Mouse (Mus musculus): ENCODE measurements around the gene Morn4. TPM values are rescaled to one million over a fixed set of nuclear protein-coding genes. Genes with fewer than 3 reads are reported as not detected.

Gene Morn4
- 15.4 and 16.5 TPM in 2 replicates for polyA plus RNA-seq (2015; fragmentation: Nextera tagmentation; extraction: Ambion mirVana)

DNA sequence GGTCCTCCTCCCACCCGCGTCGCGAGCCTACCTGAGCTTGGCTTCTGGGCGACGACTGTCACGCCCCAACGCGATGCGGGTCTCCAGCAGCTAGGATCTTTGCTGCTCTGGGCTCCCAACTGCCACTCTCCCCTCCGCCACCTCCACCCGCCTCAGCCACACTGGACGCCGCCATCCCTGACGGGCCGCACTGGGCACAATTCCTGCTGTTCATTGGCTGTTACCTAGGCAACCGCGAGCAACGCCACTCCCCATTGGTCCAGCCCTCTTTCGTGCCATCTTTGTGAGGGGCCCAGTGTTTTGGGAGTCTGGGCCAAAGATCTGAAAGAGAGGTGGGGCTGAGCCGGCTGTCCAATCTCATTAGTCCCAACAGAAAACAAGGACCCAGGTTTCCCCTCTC lies at the start of gene Morn4:
Morn4 (minus strand) TSS at position 192 of the 400 bp plus-strand sequence.
- H3K27ac ChIP-seq, result no peak within 1 kb of the TSS
- H3K4me3 ChIP-seq (replicated peaks), result peak within 1 kb of the TSS; percentile 63
- H3K4me2 ChIP-seq (replicated peaks), result peak within 1 kb of the TSS; percentile 88
- peak within 1 kb of the TSS; percentile 51 for H3K9ac ChIP-seq
- H3K36me3 ChIP-seq, result no peaks in the 10 kb centered on the region
- no peaks in the 10 kb centered on the region for H3K9me3 ChIP-seq
- ATAC-seq, result peak; percentile 42
- under 1% methylated on average over 21 of the region's 21 CpGs for WGBS
- H3K4me1 ChIP-seq (replicated peaks), result peaks cover 11% of the 10 kb centered on the region
- H3K27me3 ChIP-seq (replicated peaks), result no peaks in the 10 kb centered on the region

DNA sequence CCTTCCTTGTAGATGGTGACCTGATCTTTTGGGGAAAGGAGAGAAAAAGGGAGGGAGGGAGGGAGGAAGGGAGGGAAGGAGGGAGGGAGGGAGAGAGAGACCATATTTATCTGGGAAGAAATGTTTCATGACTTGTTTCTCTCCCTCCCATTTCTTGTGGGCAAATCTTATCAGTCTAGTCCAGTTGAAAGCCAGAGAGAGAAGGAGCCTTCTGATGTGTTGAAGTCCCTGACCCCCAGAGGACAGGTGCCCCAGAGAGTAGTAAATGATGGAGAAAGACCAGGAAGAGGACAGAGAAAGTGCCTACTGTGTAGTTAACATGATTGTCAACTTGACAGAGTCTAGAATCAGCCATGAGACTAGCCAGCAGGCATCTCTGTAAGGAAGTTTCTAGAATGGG lies 48.9 kb upstream of the Morn4 start:
- no peaks in the 10 kb centered on the region for H3K9me3 ChIP-seq
- H3K4me3 ChIP-seq (replicated peaks), result no peak overlapping the region
- no peak overlapping the region for H3K4me2 ChIP-seq (replicated peaks)
- H3K27me3 ChIP-seq (replicated peaks), result no peaks in the 10 kb centered on the region
- peaks cover 5% of the 10 kb centered on the region; the same call in 1 of the 2 replicates for H3K4me1 ChIP-seq (replicated peaks)
- no peak overlapping the region for H3K27ac ChIP-seq
- H3K36me3 ChIP-seq, result no peaks in the 10 kb centered on the region
- no peak overlapping the region for H3K9ac ChIP-seq
- no peak for ATAC-seq

DNA sequence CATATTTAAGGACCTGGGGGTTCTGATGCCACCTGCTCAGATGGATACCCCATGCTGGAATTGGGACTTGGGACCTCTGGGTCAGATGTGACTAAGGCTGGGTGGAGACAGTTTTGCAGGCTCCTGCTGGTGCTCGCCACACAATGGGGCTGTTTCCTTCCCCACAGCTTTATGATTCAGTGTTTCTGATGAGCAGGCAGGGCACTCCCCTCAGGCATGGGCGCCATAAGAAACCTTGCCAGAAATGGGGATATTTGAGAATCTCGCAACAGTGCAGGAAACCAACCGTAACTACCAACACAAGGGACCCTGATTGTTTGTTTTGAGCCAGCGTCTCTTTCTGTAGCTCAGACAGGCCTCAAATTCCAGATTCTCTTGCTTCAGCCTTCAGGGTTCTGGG lies 44.9 kb upstream of the Morn4 start:
- H3K27ac ChIP-seq, result no peak overlapping the region
- no peaks in the 10 kb centered on the region for H3K27me3 ChIP-seq (replicated peaks)
- no peak for ATAC-seq
- 77% methylated on average over 5 of the region's 5 CpGs for WGBS
- H3K4me1 ChIP-seq (replicated peaks), result peaks cover 23% of the 10 kb centered on the region; the same call in 1 of the 2 replicates
- H3K36me3 ChIP-seq, result no peaks in the 10 kb centered on the region
- no peaks in the 10 kb centered on the region for H3K9me3 ChIP-seq
- no peak overlapping the region for H3K4me3 ChIP-seq (replicated peaks)
- no peak overlapping the region for H3K9ac ChIP-seq
- H3K4me2 ChIP-seq (replicated peaks), result no peak overlapping the region

DNA sequence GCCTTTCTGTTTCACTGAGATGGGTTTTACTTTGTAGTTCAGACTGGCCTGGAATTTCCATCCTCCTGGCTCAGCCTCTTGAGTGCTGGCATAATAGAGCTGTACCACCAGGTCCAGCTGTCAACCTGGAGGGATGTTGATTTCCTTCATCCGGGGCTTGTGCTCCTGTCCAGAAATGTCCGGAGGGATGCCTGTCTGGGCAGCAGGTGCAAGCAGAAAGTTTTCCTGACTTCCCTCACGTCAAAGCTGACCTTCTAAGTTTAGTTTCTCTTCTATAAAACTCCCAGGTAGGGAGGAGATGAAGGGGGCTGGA lies 44.1 kb upstream of the Morn4 start:
- Histone ChIP-seq H3K4me1 (replicated peaks) (peaks cover 23% of the 10 kb centered on the region; the same call in 1 of the 2 replicates), H3K27ac (no peak overlapping the region), H3K27me3 (replicated peaks) (no peaks in the 10 kb centered on the region), H3K4me2 (replicated peaks) (no peak overlapping the region), H3K9me3 (no peaks in the 10 kb centered on the region), H3K9ac (no peak overlapping the region), H3K36me3 (no peaks in the 10 kb centered on the region), H3K4me3 (replicated peaks) (no peak overlapping the region)
- no peak for ATAC-seq
- 64% methylated on average over 3 of the region's 3 CpGs for WGBS

DNA sequence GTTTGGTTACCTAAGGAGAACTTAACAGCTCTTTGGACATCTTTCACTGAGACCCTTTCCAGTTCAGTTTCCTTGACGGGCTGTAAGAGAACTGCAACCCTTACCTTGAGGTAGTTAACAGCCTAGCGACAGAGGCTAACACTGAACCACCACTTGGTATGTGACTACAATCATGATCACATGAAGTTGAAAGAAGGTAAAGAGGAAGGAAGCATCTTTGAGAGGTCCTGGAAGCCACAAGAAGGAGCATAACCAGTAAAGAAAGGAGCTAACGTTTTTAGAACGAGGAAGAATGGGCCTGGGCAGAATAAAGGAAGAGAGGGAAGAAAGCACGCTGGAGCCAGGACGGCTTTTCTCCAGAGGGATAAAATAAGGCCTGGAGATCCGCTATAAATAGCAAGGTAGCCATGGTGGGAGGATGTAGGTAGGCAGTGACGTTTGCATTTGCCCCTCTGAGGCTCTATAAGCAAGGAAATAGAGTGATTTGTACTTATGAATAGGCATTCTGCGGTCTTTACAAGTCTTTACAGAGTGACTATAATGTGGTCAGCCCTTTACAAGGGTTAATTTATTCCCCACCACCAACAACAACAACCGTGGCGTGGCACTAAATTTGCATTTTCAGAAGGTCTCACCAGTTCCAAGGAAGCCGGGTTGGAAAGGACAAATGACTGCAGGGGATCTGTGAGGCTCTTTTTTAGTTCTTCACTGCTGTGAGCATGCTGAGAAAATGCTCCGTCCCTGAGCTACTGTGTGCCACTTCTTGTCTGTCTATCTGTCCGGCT lies 43.5 kb upstream of the Morn4 start:
- Histone ChIP-seq H3K4me1 (replicated peaks) (peaks cover 23% of the 10 kb centered on the region; the same call in 1 of the 2 replicates), H3K9me3 (no peaks in the 10 kb centered on the region), H3K27ac (peak overlapping the region; percentile 72), H3K4me2 (replicated peaks) (peak overlapping the region; percentile 88), H3K36me3 (peaks cover 2% of the 10 kb centered on the region; the same call in 1 of the 2 replicates), H3K27me3 (replicated peaks) (no peaks in the 10 kb centered on the region), H3K4me3 (replicated peaks) (peak overlapping the region; percentile 62), H3K9ac (peak overlapping the region; percentile 74; the same call in 1 of the 2 replicates)
- 44% methylated on average over 14 of the region's 14 CpGs for WGBS
- peak; percentile 13 for ATAC-seq

DNA sequence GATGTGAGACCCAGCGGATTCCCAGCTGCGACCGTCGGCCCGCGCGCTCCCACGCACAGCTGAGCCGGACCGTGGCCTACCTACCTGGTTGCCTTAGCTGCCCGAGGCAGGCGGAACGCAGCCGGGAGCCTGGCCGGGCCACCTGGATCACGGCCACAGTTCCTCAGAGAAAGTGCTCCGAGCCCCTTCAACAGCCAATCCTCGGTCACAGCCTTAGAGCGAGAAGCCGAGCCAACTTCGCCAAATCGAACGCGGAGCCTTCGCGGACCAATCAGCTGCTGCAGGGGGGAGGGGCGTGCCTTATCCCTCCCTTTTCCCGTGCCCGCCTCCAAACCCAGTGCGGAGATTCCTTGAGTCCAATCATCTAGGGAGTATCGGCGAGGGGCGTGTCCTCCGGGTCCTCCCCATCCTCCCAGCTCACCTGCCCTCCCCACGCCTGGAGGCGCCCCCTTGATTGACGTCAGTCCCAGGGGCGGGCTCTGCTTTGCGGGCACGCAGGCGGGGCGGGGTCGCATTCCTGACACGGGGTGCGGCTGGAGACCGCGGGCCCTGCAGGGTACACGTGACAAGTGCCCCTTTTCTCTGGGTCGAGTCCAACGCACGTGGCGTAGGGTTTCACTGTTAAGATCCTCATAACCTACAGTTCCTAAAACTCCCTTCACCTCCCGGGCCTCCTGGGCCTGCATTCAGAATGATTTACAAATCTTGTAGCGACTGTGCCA lies 42.8 kb upstream of the Morn4 start, which contains the start of gene Avpi1:
Avpi1 (minus strand) TSS at position 273 of the 722 bp plus-strand sequence.
- WGBS, result under 1% methylated on average over 54 of the region's 54 CpGs
- H3K4me3 ChIP-seq (replicated peaks), result peak within 1 kb of the TSS; percentile 62
- peak within 1 kb of the TSS; percentile 91 for H3K27ac ChIP-seq
- H3K9me3 ChIP-seq, result no peaks in the 10 kb centered on the region
- peaks cover 4% of the 10 kb centered on the region; the same call in 1 of the 2 replicates for H3K36me3 ChIP-seq
- H3K9ac ChIP-seq, result peak within 1 kb of the TSS; percentile 74
- peak; percentile 98 for ATAC-seq
- peaks cover 23% of the 10 kb centered on the region; the same call in 1 of the 2 replicates for H3K4me1 ChIP-seq (replicated peaks)
- no peaks in the 10 kb centered on the region for H3K27me3 ChIP-seq (replicated peaks)
- H3K4me2 ChIP-seq (replicated peaks), result peak within 1 kb of the TSS; percentile 88

DNA sequence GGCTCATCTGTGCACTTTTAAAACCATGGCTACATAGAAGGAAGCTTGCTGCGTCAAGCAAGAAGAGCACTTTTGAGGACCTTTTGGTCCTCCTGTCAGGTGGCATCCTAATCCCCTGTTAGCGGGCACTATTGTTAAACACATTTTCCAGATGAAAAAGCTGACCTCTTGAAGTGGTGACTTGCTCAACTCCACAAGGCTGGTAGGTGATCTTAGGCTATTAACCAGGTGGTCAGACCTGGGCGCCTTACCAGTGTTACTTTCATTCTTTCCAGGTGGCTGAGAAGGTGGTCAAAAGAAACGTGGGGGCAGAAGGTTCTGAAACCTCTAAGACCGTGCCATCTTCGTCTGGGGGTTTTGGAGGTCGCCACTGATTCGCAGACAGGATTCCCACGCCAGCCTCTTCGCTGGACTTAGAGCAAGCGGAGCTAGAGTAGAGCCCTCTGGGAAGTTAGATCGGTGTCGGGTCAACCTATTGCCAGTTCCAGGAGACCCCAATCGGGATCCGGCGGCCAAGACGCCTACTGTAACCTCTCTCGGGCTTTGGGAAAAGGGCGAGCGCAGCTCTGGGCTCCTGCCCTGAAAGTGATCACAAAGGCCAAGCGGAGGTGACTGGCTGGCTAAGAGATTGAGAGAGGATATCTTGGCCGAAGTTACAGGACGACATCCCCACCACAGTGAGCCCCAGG lies 42.0 kb upstream of the Morn4 start:
- Histone ChIP-seq H3K27me3 (replicated peaks) (no peaks in the 10 kb centered on the region), H3K36me3 (peaks cover 9% of the 10 kb centered on the region), H3K9ac (peak overlapping the region; percentile 74), H3K4me2 (replicated peaks) (peak overlapping the region; percentile 88), H3K9me3 (no peaks in the 10 kb centered on the region), H3K4me3 (replicated peaks) (peak overlapping the region; percentile 62), H3K27ac (peak overlapping the region; percentile 91), H3K4me1 (replicated peaks) (peaks cover 23% of the 10 kb centered on the region; the same call in 1 of the 2 replicates)
- 5% methylated on average over 23 of the region's 23 CpGs for WGBS
- no peak for ATAC-seq

DNA sequence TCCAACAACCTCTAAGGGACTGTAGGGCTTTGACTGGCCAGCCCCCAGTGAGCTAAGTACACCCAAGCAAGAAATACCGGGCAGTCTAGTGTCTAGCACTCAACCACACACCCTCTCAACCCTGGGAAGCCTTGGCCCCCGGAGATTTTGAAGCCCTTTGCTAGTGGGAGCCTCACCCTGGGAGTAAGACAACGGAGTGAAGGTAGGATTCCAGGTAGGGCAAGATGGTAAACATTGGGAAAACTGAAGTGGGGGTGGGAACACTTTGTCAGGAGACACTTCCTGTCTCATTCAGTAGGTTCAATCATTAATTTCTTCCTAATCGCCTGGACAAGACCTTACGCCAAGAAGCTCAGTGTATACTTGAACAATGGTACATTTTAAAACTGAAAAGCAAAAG lies 40.9 kb upstream of the Morn4 start:
- WGBS, result 60% methylated on average over 5 of the region's 5 CpGs

DNA sequence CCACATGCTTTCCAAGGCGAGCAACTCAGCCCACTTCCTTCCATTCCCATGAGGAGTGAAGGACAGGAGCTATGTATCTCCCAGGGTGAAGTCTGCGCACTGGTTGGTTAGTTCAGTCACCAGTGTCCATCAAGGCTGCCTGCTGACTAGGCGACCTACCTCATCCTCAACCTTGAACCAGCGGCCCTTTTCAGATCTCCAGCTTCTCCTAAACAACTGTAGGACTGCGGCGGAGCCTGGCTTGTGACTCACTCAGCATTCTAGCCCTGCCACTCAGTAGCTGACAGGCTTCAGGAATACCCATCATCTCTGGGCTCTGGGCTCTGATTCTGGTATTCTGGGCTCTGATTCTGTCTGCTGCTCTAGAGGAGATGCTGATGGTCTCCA lies 40.1 kb upstream of the Morn4 start:
- no peaks in the 10 kb centered on the region for H3K27me3 ChIP-seq (replicated peaks)
- H3K4me1 ChIP-seq (replicated peaks), result peaks cover 23% of the 10 kb centered on the region; the same call in 1 of the 2 replicates
- no peak for ATAC-seq
- WGBS, result 89% methylated on average over 6 of the region's 6 CpGs
- no peak overlapping the region for H3K4me3 ChIP-seq (replicated peaks)
- H3K36me3 ChIP-seq, result peaks cover 15% of the 10 kb centered on the region
- no peak overlapping the region for H3K4me2 ChIP-seq (replicated peaks)
- no peaks in the 10 kb centered on the region for H3K9me3 ChIP-seq
- no peak overlapping the region for H3K27ac ChIP-seq
- no peak overlapping the region for H3K9ac ChIP-seq

More for the DNA sequence above, 40.9 kb upstream of the Morn4 start:
- ATAC-seq, result no peak
- peaks cover 15% of the 10 kb centered on the region for H3K36me3 ChIP-seq
- no peaks in the 10 kb centered on the region for H3K27me3 ChIP-seq (replicated peaks)
- no peak overlapping the region for H3K27ac ChIP-seq
- no peak overlapping the region for H3K4me3 ChIP-seq (replicated peaks)
- H3K9ac ChIP-seq, result no peak overlapping the region
- H3K4me1 ChIP-seq (replicated peaks), result peaks cover 23% of the 10 kb centered on the region; the same call in 1 of the 2 replicates
- H3K9me3 ChIP-seq, result no peaks in the 10 kb centered on the region
- peak overlapping the region; percentile 88 for H3K4me2 ChIP-seq (replicated peaks)

DNA sequence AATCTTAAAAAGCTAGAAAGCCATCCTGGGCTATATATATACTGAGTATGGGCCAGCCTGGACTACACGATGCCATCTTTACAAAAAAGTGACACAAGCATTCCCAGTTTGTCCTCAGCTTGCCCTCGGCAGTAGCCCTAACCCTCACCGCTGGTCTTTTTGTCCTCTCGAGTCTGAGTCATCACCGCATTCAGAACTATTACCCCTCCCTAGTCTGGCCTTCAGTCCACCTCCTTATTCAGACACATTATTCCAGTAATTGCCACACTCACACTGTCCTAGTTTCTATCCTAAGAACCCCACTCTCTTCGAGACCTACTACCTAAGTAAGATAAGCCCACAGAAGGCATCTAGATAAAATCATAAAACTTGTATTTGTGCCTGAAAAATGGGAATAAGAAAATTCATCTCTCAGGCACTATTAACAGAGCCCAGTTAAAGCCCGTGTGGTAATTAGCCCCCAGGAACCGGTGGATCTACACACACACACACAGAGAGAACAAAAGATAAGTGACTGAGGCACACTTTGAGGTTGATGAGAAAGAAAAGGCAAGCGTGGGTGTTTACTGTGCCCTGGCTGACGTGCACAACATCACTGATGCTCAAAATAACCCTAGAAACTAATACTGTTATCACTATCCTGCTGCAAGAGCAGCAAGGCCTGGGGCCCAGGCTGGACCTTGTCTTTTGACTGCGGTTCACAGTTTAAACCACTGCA lies 39.5 kb upstream of the Morn4 start:
- no peak overlapping the region for H3K27ac ChIP-seq
- WGBS, result 83% methylated on average over 11 of the region's 11 CpGs

DNA sequence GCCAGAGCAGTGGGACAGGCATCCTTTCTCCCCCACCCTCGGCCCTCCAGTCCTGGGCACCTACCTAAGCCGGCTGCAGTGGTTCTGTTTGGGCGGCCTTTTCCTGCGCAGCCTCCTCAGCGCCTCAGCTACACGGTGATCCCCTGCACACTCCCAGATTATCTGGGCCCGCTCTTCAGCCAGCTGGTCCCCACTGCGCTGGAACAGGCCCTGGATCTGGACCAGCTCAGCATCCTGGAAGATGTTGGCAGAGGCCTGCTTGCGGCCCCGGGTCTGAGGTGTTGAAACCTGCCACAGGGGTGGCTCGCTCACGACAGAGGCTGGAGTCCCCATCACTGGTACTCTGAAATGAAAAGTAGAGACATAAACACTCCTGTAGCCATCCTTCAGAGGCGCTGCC lies 38.5 kb upstream of the Morn4 start:
- ATAC-seq, result no peak
- WGBS, result 87% methylated on average over 13 of the region's 13 CpGs
- H3K4me3 ChIP-seq (replicated peaks), result no peak overlapping the region
- H3K9ac ChIP-seq, result no peak overlapping the region
- H3K27me3 ChIP-seq (replicated peaks), result no peaks in the 10 kb centered on the region
- no peak overlapping the region for H3K4me2 ChIP-seq (replicated peaks)
- H3K4me1 ChIP-seq (replicated peaks), result peaks cover 14% of the 10 kb centered on the region; the same call in 1 of the 2 replicates
- H3K9me3 ChIP-seq, result no peaks in the 10 kb centered on the region
- peaks cover 27% of the 10 kb centered on the region for H3K36me3 ChIP-seq
- H3K27ac ChIP-seq, result no peak overlapping the region

More for the DNA sequence above, 39.5 kb upstream of the Morn4 start:
- Histone ChIP-seq H3K4me2 (replicated peaks) (no peak overlapping the region), H3K9ac (no peak overlapping the region), H3K4me1 (replicated peaks) (peaks cover 23% of the 10 kb centered on the region; the same call in 1 of the 2 replicates), H3K4me3 (replicated peaks) (no peak overlapping the region), H3K36me3 (peaks cover 20% of the 10 kb centered on the region), H3K27me3 (replicated peaks) (no peaks in the 10 kb centered on the region), H3K9me3 (no peaks in the 10 kb centered on the region)
- no peak for ATAC-seq
